ENCODE assay signal across 8 mouse cellular contexts in genomic region chr4:151128641-151129541, GRCm38 (mm10). TPM values are rescaled to one million over a fixed set of nuclear protein-coding genes. Genes with fewer than 3 reads are reported as not detected.
DNase-seq lines count a peak whose midpoint lies in the region; ATAC-seq and TF ChIP-seq lines count a peak whose summit lies in the region.

No protein-coding gene starts in this region.

- peak overlapping the region; percentile 60 for H3K4me2 ChIP-seq in liver, embryonic 13.5 days

- peaks cover 31% of the 10 kb centered on the region for H3K27me3 ChIP-seq in heart, embryonic 10.5 days (ENCODE audit: insufficient read depth, poor library complexity, severe bottlenecking)
- peaks cover 47% of the 10 kb centered on the region for H3K27me3 ChIP-seq in liver, embryonic 13.5 days

- under 1% methylated on average over 69 of the region's 69 CpGs for WGBS in heart, embryonic 10.5 days
- WGBS in liver, embryonic 13.5 days (ENCODE audit: insufficient replicate concordance), result 2% methylated on average over 69 of the region's 69 CpGs

- peak overlapping the region; percentile 76 for H3K4me3 ChIP-seq in gastrocnemius, adult 2 months
- H3K4me3 ChIP-seq in cortical plate, adult 2 months (ENCODE audit: insufficient read depth, low read length), result peak overlapping the region; percentile 42
- H3K4me3 ChIP-seq in heart, embryonic 10.5 days, result peak overlapping the region; percentile 75
- H3K4me3 ChIP-seq in liver, embryonic 13.5 days (replicated peaks), result peak overlapping the region; percentile 42

- peak overlapping the region; percentile 90 for H3K27ac ChIP-seq in gastrocnemius, adult 2 months
- peak overlapping the region; percentile 57 for H3K27ac ChIP-seq in cortical plate, adult 2 months (ENCODE audit: insufficient read depth, low read length)
- peak overlapping the region; percentile 93 for H3K27ac ChIP-seq in heart, embryonic 10.5 days
- H3K27ac ChIP-seq in liver, embryonic 13.5 days, result no peak overlapping the region

- TF ChIP-seq CTCF in gastrocnemius, adult 2 months (IDR thresholded peaks at IDR 0.05), result peak; percentile 36; the same call in 1 of the 2 replicates
- peak; percentile 29; the same call in 1 of the 2 replicates for TF ChIP-seq CTCF in cortical plate, adult 2 months (IDR thresholded peaks at IDR 0.05; ENCODE audit: extremely low read depth, insufficient read depth, low read length)

- H3K36me3 ChIP-seq in heart, embryonic 10.5 days, result no peaks in the 10 kb centered on the region
- H3K36me3 ChIP-seq in liver, embryonic 13.5 days, result no peaks in the 10 kb centered on the region

- DNase-seq in gastrocnemius, adult 2 months, result peak; percentile 48
- no peak for DNase-seq in gastrocnemius, adult 8-10 months (ENCODE audit: low spot score in 2 of 2)
- peak; percentile 86 for DNase-seq in heart, embryonic 10.5 days (ENCODE audit: low spot score)
- peak; percentile 81 to 87 for DNase-seq in kidney, postnatal 4 days
- DNase-seq in liver, embryonic 13.5 days, result no peak
- DNase-seq in retina, embryonic 14.5 days (ENCODE audit: low spot score), result peak; percentile 88
- no peak for DNase-seq in spleen, adult 12 weeks (ENCODE audit: low spot score)

- H3K9me3 ChIP-seq in heart, embryonic 10.5 days, result no peaks in the 10 kb centered on the region
- no peaks in the 10 kb centered on the region for H3K9me3 ChIP-seq in liver, embryonic 13.5 days (replicated peaks)

- H3K9ac ChIP-seq in liver, embryonic 13.5 days, result no peak overlapping the region

- intact Hi-C loops in gastrocnemius, adult 2 months (cut with DNase I), result loop anchor here (2.0 kb wide), 2 partner anchors 22 to 30 kb away; no protein-coding TSS in a partner anchor

- H3K4me1 ChIP-seq in cortical plate, adult 2 months (ENCODE audit: control insufficient read depth, insufficient read depth, low read length), result peaks cover 2% of the 10 kb centered on the region; the same call in 1 of the 2 replicates
- H3K4me1 ChIP-seq in heart, embryonic 10.5 days, result peaks cover 50% of the 10 kb centered on the region
- 0 out of 2 replicates have a peak, but pooled peaks cover 4% of the 10 kb centered on the region for H3K4me1 ChIP-seq in liver, embryonic 13.5 days (replicated peaks)

- no peak for ATAC-seq in liver, embryonic 13.5 days (ENCODE audit: low read depth)

- TF ChIP-seq POLR2A in cortical plate, adult 2 months (IDR thresholded peaks at IDR 0.05; ENCODE audit: extremely low read depth, insufficient read depth, low read length), result peak; percentile 58; the same call in 1 of the 2 replicates

RNA-seq across cellular contexts. Expression of gene Gm13090, which starts 39.5 kb away (rescaled TPM):
- total RNA-seq in gastrocnemius, adult 2 months (2021), result not detected
- total RNA-seq in gastrocnemius, adult 8-10 months (2022), result not detected
- polyA plus RNA-seq in cortical plate, adult 2 months (2012; rRNA removed), result not detected in 2 replicates
- not detected in 2 replicates for polyA plus RNA-seq in heart, embryonic 10.5 days (2016; fragmentation: Nextera tagmentation; extraction: Ambion mirVana)
- not detected in 2 replicates for polyA plus RNA-seq in liver, embryonic 13.5 days (2015; fragmentation: Nextera tagmentation; extraction: Ambion mirVana)

Comparison
In these comparisons a context has a peak if more than half of its experiments do, and no peak if none do; other contexts are left out.
1. DNase-seq: peak in gastrocnemius, adult 2 months (single experiment), heart, embryonic 10.5 days (single experiment), kidney, postnatal 4 days (2 of 2) and retina, embryonic 14.5 days (single experiment); none in gastrocnemius, adult 8-10 months (0 of 2), liver, embryonic 13.5 days (single experiment) and spleen, adult 12 weeks (single experiment).
2. Peak in every context shown above with its lines, with median percentiles within 50 percentile points of each other: H3K4me3 ChIP-seq.